Mouse (Mus musculus) erythroblast, embryonic 14.5 days (primary cell): ENCODE data around the gene Kdelr1.

Experiments used
- GATA1 ChIP-seq: IDR thresholded peaks from 2 replicates; pipeline ENCODE4 v1.6.1; 2012; ENCODE audit warnings: low read length, inconsistent platforms, mixed read lengths
- TAL1 ChIP-seq: IDR thresholded peaks from 3 replicates; pipeline ENCODE4 v1.6.1; 2012; ENCODE audit warnings: low read length, inconsistent platforms, mixed read lengths

DNA sequence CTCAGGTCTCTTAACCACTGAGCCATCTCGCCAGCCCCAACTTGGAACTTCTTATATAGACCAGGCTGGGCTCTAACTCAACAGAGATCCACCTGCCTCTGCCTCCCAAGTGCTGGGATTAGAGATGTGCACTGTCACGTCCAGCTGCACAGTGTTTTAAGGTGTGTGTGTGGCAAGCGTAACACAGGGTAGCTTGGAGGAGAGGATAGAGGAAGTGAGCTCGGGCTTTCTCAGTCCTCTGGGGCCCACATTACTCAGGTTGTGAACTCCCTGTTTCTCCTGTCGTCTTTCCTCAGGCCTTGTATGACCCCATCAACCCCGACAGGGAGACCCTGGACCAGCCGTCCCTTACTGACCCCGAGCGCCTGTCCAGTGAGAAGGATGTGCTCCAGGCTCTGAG, 34.0 kb downstream of the Kdelr1 start:
- no peak for TF ChIP-seq GATA1
- TF ChIP-seq TAL1 = no peak
